Mouse (Mus musculus): ENCODE measurements at regions not wholly inside any gene's neighbourhood (a gene's known extent, or its start where the extent isn't known, plus 50 kb on each side); places are given as distances from the start of the nearest gene placed in this dataset.
A peak's percentile ranks its signal among the peaks of the same experiment; 100 is the strongest.
"Not testable (repeated sequence)": the region's sequence is repeated elsewhere in the genome, so short reads cannot be mapped to it uniquely, and the experiment has no call there.

- no peaks in the 10 kb centered on the region for H3K27me3 ChIP-seq
- H3K27ac ChIP-seq, result peak overlapping the region; percentile 48
- no peaks in the 10 kb centered on the region for H3K36me3 ChIP-seq
- WGBS, result 20% methylated on average over 7 of the region's 7 CpGs
- peaks cover 11% of the 10 kb centered on the region for H3K4me1 ChIP-seq (replicated peaks)
- H3K4me3 ChIP-seq, result peak overlapping the region; percentile 36
- no peaks in the 10 kb centered on the region for H3K9me3 ChIP-seq (replicated peaks)
- ATAC-seq (replicated peaks; ENCODE audit: insufficient number of reproducible peaks, insufficient read depth, low FRiP score, low read depth), result no peak
- H3K4me2 ChIP-seq, result peak overlapping the region; percentile 69
- no peak overlapping the region for H3K9ac ChIP-seq
These were observed 150.5 kb downstream of the Kcnrg start for GRCm38 (mm10) chr14:61757823-61758175.

DNA sequence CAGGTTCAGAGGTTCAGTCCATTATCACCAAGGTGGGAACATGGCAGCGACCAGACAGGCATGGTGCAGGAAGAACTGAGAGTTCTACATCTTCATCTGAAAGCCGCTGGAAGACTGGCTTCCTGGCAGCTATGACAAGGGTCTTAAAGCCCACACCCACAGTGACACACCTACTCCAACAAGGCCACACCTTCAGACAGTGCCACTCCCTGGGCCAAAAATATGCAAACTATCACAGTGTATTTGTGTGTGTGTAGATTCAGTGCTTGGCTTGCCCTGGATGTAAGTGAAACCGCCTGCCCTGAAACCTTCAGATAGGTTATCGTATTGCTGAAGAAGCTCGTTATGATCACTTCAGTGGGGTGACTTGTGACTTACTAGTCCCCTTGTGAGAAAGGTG lies 151.3 kb downstream of the Kcnrg start:
- no peaks in the 10 kb centered on the region for H3K9me3 ChIP-seq (replicated peaks)
- ATAC-seq (replicated peaks; ENCODE audit: insufficient number of reproducible peaks, insufficient read depth, low FRiP score, low read depth), result no peak
- H3K9ac ChIP-seq, result no peak overlapping the region
- H3K4me3 ChIP-seq, result no peak overlapping the region
- no peaks in the 10 kb centered on the region for H3K36me3 ChIP-seq
- H3K27me3 ChIP-seq, result no peaks in the 10 kb centered on the region
- peaks cover 11% of the 10 kb centered on the region for H3K4me1 ChIP-seq (replicated peaks)
- no peak overlapping the region for H3K4me2 ChIP-seq
- 88% methylated on average over 5 of the region's 5 CpGs for WGBS
- no peak overlapping the region for H3K27ac ChIP-seq

GRCm38 (mm10) chr14:61760176-61760575 lies 152.9 kb downstream of the Kcnrg start:
- H3K4me3 ChIP-seq; ATAC-seq (replicated peaks; ENCODE audit: insufficient number of reproducible peaks, insufficient read depth, low FRiP score, low read depth); H3K4me2 ChIP-seq; H3K9me3 ChIP-seq (replicated peaks); H3K27me3 ChIP-seq; H3K27ac ChIP-seq; H3K9ac ChIP-seq; H3K36me3 ChIP-seq: not testable (repeated sequence)
- WGBS, result 79% methylated on average over 12 of the region's 12 CpGs
- peaks cover 11% of the 10 kb centered on the region for H3K4me1 ChIP-seq (replicated peaks)

DNA sequence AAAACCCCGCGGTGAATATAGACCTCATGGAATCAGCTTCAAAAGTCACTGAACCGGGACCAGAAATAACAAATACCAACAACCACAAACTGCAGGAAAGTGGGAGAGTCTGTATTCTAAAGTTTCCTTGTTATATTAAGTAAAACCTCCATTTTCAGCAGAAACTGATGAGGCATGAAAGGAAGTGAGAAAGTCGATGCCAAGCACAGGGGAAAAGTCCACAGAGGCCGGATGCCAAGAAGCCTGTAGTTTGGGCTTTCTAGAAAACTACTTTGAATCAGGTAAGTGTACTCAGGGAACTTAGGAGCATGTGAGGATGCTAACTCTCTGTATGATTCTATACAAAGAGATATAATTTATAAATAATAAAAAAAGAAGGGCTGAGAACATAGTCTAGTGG lies 154.8 kb downstream of the Kcnrg start:
- Histone ChIP-seq H3K9ac (no peak overlapping the region), H3K36me3 (no peaks in the 10 kb centered on the region), H3K9me3 (replicated peaks) (no peaks in the 10 kb centered on the region), H3K27me3 (no peaks in the 10 kb centered on the region), H3K4me1 (replicated peaks) (peaks cover 6% of the 10 kb centered on the region), H3K27ac (no peak overlapping the region), H3K4me3 (no peak overlapping the region), H3K4me2 (no peak overlapping the region)
- no peak for ATAC-seq (replicated peaks; ENCODE audit: insufficient number of reproducible peaks, insufficient read depth, low FRiP score, low read depth)
- 76% methylated on average over 5 of the region's 5 CpGs for WGBS

- Histone ChIP-seq H3K4me2 (no peak overlapping the region), H3K36me3 (no peaks in the 10 kb centered on the region), H3K4me1 (replicated peaks) (peaks cover 3% of the 10 kb centered on the region; the same call in 1 of the 2 replicates), H3K9me3 (replicated peaks) (no peaks in the 10 kb centered on the region), H3K4me3 (no peak overlapping the region), H3K27ac (no peak overlapping the region), H3K9ac (no peak overlapping the region), H3K27me3 (no peaks in the 10 kb centered on the region)
- no peak for ATAC-seq (replicated peaks; ENCODE audit: insufficient number of reproducible peaks, insufficient read depth, low FRiP score, low read depth)
- 62% methylated on average over 5 of the region's 5 CpGs for WGBS
These were observed 162.6 kb downstream of the Kcnrg start for GRCm38 (mm10) chr14:61769881-61770280.

DNA sequence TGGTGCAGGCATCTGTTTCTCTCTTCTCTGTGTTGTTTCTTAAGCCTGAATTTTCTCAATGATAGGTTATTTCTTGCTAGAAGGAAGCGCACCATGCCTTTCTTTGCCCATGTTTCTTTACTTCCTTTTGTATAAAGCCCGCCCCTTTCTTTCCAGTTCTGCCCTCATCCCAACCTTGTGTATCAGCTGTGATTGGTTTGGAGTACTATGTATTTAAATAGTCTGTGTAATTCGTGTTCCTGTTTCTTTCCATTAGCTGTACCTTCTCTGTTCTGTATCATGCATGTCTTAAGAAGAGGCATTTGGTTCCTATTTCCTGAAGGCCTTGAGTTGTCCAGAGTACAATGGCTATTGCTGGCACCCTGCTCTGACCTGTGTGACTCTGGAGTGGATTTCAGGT lies 166.9 kb downstream of the Kcnrg start:
- Histone ChIP-seq H3K27ac (no peak overlapping the region), H3K36me3 (no peaks in the 10 kb centered on the region), H3K9me3 (replicated peaks) (no peaks in the 10 kb centered on the region), H3K4me2 (no peak overlapping the region), H3K9ac (no peak overlapping the region), H3K4me3 (no peak overlapping the region), H3K4me1 (replicated peaks) (no peaks in the 10 kb centered on the region), H3K27me3 (no peaks in the 10 kb centered on the region)
- ATAC-seq (replicated peaks; ENCODE audit: insufficient number of reproducible peaks, insufficient read depth, low FRiP score, low read depth), result no peak
- 80% methylated on average over 3 of the region's 3 CpGs for WGBS

DNA sequence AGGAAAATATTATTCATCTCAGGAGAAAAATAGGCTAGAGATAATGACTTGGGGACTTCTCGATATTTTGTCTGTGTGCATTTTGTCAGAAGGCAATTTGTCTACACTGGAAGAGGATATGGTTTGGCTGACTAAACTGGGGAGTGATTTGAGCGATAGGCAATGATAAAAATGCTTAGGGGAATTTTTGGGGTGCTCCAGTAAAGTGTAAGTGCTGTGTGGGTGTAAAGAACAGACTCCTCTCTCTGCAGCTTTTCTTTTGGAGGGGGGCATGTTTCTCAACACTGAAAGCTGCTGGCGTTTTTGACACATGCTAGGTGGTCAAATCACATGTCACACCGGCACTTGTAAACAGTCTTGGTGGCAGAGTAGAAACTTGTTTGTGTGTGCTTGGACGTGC lies 171.4 kb downstream of the Kcnrg start:
- 67% methylated on average over 5 of the region's 5 CpGs for WGBS
- Histone ChIP-seq H3K36me3 (no peaks in the 10 kb centered on the region), H3K9me3 (replicated peaks) (no peaks in the 10 kb centered on the region), H3K27me3 (no peaks in the 10 kb centered on the region), H3K4me1 (replicated peaks) (no peaks in the 10 kb centered on the region), H3K4me2 (no peak overlapping the region), H3K4me3 (no peak overlapping the region), H3K9ac (no peak overlapping the region), H3K27ac (no peak overlapping the region)
- ATAC-seq (replicated peaks; ENCODE audit: insufficient number of reproducible peaks, insufficient read depth, low FRiP score, low read depth), result no peak

DNA sequence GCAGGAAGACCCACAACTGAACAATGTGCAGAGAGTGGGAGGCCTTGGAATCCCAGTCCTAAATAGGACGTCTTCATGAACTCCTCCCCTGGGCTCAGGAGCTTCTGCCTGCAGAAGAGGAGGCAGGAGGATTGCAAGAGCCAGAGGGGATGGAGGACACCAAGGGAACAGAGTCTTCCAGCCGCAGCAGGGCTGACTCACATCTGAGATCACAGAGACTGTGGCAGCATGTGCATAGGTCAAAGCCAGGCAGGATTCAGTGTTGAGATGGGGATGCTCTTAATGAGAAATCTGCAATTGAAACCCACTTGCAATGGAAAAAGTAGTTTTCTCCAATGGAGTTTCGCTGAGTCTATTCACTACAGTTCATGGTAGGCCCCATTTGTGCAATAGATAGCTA lies 175.9 kb downstream of the Kcnrg start:
- Histone ChIP-seq H3K4me1 (replicated peaks) (no peaks in the 10 kb centered on the region), H3K27ac (no peak overlapping the region), H3K4me2 (no peak overlapping the region), H3K36me3 (no peaks in the 10 kb centered on the region), H3K9me3 (replicated peaks) (no peaks in the 10 kb centered on the region), H3K9ac (no peak overlapping the region), H3K27me3 (no peaks in the 10 kb centered on the region), H3K4me3 (no peak overlapping the region)
- no peak for ATAC-seq (replicated peaks; ENCODE audit: insufficient number of reproducible peaks, insufficient read depth, low FRiP score, low read depth)
- WGBS, result 79% methylated on average over 3 of the region's 3 CpGs

DNA sequence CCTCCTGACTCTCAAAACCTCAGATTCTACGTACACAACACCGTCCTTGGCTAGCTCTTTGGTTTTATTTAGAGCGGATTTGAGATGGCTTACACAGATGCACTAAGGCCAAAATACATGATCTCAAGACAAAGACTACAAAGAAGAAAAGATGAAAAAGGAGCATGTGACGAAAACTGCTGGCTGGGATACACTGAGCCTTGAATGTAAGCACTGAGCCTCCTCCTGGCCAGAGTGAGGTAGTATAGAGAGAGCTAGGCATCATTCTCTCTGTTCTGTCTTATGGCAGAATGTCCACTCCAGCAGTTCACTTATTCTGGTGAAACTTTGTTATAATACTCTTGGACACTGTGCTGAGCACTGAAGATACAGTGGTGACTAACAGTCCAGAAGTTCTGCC lies 177.4 kb downstream of the Kcnrg start:
- H3K27me3 ChIP-seq, result no peaks in the 10 kb centered on the region

GRCm38 (mm10) chr14:61786031-61786430 lies 178.8 kb downstream of the Kcnrg start:
- no peak overlapping the region for H3K27ac ChIP-seq
- no peak for ATAC-seq (replicated peaks; ENCODE audit: insufficient number of reproducible peaks, insufficient read depth, low FRiP score, low read depth)
- no peaks in the 10 kb centered on the region for H3K27me3 ChIP-seq
- H3K9ac ChIP-seq, result no peak overlapping the region
- H3K4me2 ChIP-seq, result no peak overlapping the region
- H3K9me3 ChIP-seq (replicated peaks), result no peaks in the 10 kb centered on the region
- no peaks in the 10 kb centered on the region for H3K36me3 ChIP-seq
- no peaks in the 10 kb centered on the region for H3K4me1 ChIP-seq (replicated peaks)
- H3K4me3 ChIP-seq, result no peak overlapping the region

More for the DNA sequence above, 177.4 kb downstream of the Kcnrg start:
- Histone ChIP-seq H3K9me3 (replicated peaks) (no peaks in the 10 kb centered on the region), H3K9ac (no peak overlapping the region), H3K4me1 (replicated peaks) (no peaks in the 10 kb centered on the region), H3K4me3 (no peak overlapping the region), H3K27ac (no peak overlapping the region), H3K4me2 (no peak overlapping the region), H3K36me3 (no peaks in the 10 kb centered on the region)
- ATAC-seq (replicated peaks; ENCODE audit: insufficient number of reproducible peaks, insufficient read depth, low FRiP score, low read depth), result no peak
- 90% methylated on average over 4 of the region's 4 CpGs for WGBS

- H3K4me2 ChIP-seq, result no peak overlapping the region
These were observed 180.5 kb downstream of the Kcnrg start for GRCm38 (mm10) chr14:61787746-61788145.

DNA sequence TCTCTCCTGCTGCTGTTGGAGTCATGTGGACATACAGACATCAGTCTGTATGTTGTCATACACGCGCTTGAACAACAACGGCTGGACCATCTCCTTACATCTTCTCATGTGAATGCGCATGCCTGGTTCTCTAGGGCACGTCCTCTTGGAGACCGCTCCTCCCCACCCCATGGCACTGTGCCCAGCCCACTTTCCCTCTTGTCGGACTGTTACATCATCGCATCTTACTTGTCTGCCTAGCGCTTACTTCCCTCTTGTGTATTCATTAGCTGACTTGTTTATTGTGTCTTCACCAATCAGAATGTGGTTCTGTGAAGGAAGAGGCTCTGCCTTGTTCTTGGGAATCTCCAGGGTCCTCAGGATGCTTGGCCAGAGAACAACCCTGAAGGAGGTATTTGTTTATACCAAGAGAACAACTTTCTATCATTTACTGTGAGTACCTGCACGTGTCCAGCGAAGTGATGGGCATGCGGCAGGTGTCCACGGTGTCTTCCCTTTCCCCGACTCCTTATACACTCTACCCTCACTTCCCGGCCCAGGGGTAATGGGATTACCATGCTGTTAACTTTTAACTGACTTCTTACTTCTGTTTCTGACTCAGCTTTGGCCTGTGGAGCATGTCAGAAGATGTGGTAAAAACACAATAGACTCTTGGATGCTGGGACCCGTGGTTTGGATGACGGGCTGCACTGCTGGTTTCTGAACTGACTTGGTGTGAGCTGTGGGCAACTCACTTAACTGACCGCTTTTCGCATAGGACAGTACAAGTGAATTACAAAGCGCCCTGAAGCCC lies 181.9 kb downstream of the Kcnrg start:
- ATAC-seq (replicated peaks; ENCODE audit: insufficient number of reproducible peaks, insufficient read depth, low FRiP score, low read depth), result no peak
- Histone ChIP-seq H3K9ac (no peak overlapping the region), H3K27me3 (no peaks in the 10 kb centered on the region), H3K27ac (no peak overlapping the region), H3K36me3 (no peaks in the 10 kb centered on the region), H3K4me2 (no peak overlapping the region), H3K4me1 (replicated peaks) (no peaks in the 10 kb centered on the region), H3K9me3 (replicated peaks) (no peaks in the 10 kb centered on the region), H3K4me3 (no peak overlapping the region)
- WGBS, result 77% methylated on average over 20 of the region's 20 CpGs

More at GRCm38 (mm10) chr14:61787746-61788145, 180.5 kb downstream of the Kcnrg start:
- H3K4me1 ChIP-seq (replicated peaks), result no peaks in the 10 kb centered on the region
- no peaks in the 10 kb centered on the region for H3K27me3 ChIP-seq
- no peak for ATAC-seq (replicated peaks; ENCODE audit: insufficient number of reproducible peaks, insufficient read depth, low FRiP score, low read depth)
- no peaks in the 10 kb centered on the region for H3K36me3 ChIP-seq
- H3K9ac ChIP-seq, result no peak overlapping the region
- no peak overlapping the region for H3K4me3 ChIP-seq
- WGBS, result 70% methylated on average over 4 of the region's 4 CpGs
- H3K27ac ChIP-seq, result no peak overlapping the region
- no peaks in the 10 kb centered on the region for H3K9me3 ChIP-seq (replicated peaks)

Data from heart, embryonic 15.5 days (tissue).